Mouse (Mus musculus): Measurements from ENCODE around the gene Mapkapk5. TPM values are rescaled to one million over a fixed set of nuclear protein-coding genes. Genes with fewer than 3 reads are reported as not detected.
A peak's percentile ranks its signal among the peaks of the same experiment; 100 is the strongest.

Mapkapk5 gene
- polyA plus RNA-seq, 1 experiment from 2014 or later = 54.5 TPM

DNA sequence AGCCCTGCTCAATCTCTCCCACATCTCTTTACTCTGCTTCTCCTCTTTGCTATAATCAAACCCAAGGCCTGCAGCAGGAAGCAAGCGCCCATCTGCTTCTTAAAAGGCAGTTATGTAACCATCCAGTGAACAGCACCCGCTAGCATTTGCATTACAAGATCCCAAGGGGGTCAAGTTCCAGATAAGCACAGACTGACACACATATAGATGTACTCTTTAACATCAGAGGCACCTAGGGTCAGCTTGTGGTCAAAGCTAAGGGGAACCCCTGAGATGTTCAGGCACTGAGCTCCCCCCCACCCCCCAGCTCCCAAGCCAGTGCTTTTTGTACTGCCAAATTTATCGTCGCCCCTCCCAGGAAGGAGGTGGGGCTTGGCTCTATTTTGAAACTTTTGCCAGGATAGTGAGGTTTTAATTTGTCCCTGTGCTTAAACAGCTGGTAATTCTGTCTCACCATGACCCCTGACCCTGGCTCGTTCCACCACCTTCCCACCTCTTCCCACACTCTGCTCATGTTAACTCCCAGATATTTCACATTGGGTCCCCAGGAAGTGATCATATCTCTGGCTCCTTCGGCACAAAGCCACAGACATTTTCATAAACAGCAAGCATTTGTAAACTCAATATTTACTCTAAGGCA, 40.8 kb upstream of the Mapkapk5 start:
- Histone ChIP-seq H3K9me3 (ENCODE audit: control insufficient read depth, low read length) (no peaks in the 10 kb centered on the region), H3K36me3 (ENCODE audit: control insufficient read depth, insufficient read depth, low read length) (no peaks in the 10 kb centered on the region), H3K27ac (replicated peaks; ENCODE audit: low read depth, low read length) (no peak overlapping the region), H3K9ac (ENCODE audit: low read length) (no peak overlapping the region), H3K4me1 (ENCODE audit: control insufficient read depth, insufficient read depth, low read length) (peaks cover 4% of the 10 kb centered on the region; the same call in 1 of the 2 replicates), H3K4me2 (ENCODE audit: low read depth, severe bottlenecking) (no peak overlapping the region), H3K27me3 (ENCODE audit: control insufficient read depth, insufficient read depth, low read length) (no peaks in the 10 kb centered on the region), H3K4me3 (ENCODE audit: low read depth, low read length) (no peak overlapping the region)
- WGBS = 67% methylated on average over 6 of the region's 6 CpGs
- DNase-seq (ENCODE audit: low spot score) (no peak), ATAC-seq (ENCODE audit: insufficient number of reproducible peaks, low FRiP score, low TSS enrichment, low read depth) (no peak)

DNA sequence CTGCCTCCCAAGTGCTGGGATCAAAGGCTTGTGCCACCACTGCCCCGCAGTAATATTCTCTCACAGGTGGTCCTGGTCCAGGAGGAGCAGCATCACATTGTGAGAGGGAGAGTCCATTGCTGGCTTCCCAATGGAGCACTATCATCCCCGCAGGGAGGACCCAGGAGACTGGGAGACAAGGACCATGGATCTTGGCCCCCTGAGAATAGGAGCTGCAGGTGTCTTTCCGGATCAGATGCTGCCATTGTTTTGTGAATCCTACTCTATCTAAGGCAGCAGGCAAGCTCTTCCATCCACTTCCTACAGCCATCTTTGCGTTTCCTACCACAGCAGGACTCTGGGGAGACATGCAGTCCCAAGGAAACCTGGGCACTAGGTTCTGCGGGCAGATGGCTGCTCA, 40.0 kb upstream of the Mapkapk5 start:
- DNase-seq (ENCODE audit: low spot score) = no peak
- WGBS = 94% methylated on average over 5 of the region's 5 CpGs

DNA sequence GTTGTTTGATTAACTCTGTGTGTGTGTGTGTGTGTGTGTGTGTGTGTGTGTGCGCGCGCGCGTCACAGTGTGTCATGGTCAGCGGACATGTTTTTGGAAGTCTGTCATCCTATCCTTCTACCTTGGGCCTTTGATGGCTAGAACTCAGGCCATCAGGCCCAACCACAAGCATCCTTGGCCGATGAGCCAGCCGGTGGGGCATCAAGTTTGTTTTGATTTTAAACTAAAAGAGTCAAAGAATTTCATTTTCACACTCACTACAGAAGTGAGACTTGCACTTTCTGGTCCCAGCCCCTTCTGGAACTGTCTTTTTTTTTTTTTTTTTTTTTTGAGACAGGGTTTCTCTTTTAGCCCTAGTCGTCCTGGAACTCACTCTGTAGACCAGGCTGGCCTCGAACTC, 39.3 kb upstream of the Mapkapk5 start:
- no peak overlapping the region for H3K9ac ChIP-seq (ENCODE audit: low read length)
- H3K4me1 ChIP-seq (ENCODE audit: control insufficient read depth, insufficient read depth, low read length) = peaks cover 4% of the 10 kb centered on the region; the same call in 1 of the 2 replicates
- no peaks in the 10 kb centered on the region for H3K9me3 ChIP-seq (ENCODE audit: control insufficient read depth, low read length)
- DNase-seq (ENCODE audit: low spot score) (no peak), ATAC-seq (ENCODE audit: insufficient number of reproducible peaks, low FRiP score, low TSS enrichment, low read depth) (no peak)
- H3K4me2 ChIP-seq (ENCODE audit: low read depth, severe bottlenecking) = no peak overlapping the region
- no peaks in the 10 kb centered on the region for H3K27me3 ChIP-seq (ENCODE audit: control insufficient read depth, insufficient read depth, low read length)
- no peak overlapping the region for H3K27ac ChIP-seq (replicated peaks; ENCODE audit: low read depth, low read length)
- WGBS = 93% methylated on average over 10 of the region's 10 CpGs
- H3K4me3 ChIP-seq (ENCODE audit: low read depth, low read length) = no peak overlapping the region
- no peaks in the 10 kb centered on the region for H3K36me3 ChIP-seq (ENCODE audit: control insufficient read depth, insufficient read depth, low read length)

More for the DNA sequence above, 40.0 kb upstream of the Mapkapk5 start:
- no peak overlapping the region for H3K4me2 ChIP-seq (ENCODE audit: low read depth, severe bottlenecking)
- no peak for ATAC-seq (ENCODE audit: insufficient number of reproducible peaks, low FRiP score, low TSS enrichment, low read depth)
- H3K4me1 ChIP-seq (ENCODE audit: control insufficient read depth, insufficient read depth, low read length) = peaks cover 4% of the 10 kb centered on the region; the same call in 1 of the 2 replicates
- H3K4me3 ChIP-seq (ENCODE audit: low read depth, low read length) = no peak overlapping the region
- no peak overlapping the region for H3K9ac ChIP-seq (ENCODE audit: low read length)
- no peaks in the 10 kb centered on the region for H3K27me3 ChIP-seq (ENCODE audit: control insufficient read depth, insufficient read depth, low read length)
- no peaks in the 10 kb centered on the region for H3K36me3 ChIP-seq (ENCODE audit: control insufficient read depth, insufficient read depth, low read length)
- H3K9me3 ChIP-seq (ENCODE audit: control insufficient read depth, low read length) = no peaks in the 10 kb centered on the region
- H3K27ac ChIP-seq (replicated peaks; ENCODE audit: low read depth, low read length) = no peak overlapping the region

DNA sequence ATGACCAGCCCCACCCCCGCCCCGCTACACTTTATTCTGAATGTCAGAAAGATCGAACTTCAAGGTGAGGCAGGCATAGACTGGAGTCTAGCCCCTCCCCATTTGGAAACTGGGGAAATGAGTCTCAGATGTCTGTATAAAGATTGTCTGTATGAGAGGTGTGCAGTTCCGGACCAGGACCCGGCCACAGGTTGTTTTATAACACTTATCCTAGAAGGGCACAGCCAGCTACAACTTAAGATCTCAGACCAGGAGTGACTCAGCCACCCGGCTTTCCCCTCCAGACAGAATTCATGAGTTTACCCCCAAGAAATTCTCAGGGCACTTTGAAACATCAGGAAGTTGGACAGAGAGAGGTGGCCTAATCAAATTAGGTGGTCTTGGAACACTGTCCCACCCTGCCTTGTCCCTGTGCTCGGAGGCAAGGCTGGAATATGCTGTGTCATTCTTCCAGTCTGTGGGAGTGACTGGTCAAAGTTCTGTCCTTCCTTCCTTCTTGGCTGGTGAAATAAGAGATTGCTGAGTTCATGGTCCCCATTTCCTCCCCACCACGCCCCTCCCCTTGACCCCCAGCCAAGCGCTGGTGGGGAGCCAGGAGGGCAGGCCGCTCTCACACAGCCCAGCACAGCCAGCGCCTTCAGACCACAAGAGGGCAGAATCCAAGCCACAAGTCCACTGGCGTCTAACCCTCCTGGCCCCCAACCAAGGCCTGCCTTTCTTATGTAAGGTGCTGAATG, 38.2 kb upstream of the Mapkapk5 start:
- Histone ChIP-seq H3K36me3 (ENCODE audit: control insufficient read depth, insufficient read depth, low read length) (peaks cover 5% of the 10 kb centered on the region; the same call in 1 of the 2 replicates), H3K27me3 (ENCODE audit: control insufficient read depth, insufficient read depth, low read length) (no peaks in the 10 kb centered on the region), H3K9me3 (ENCODE audit: control insufficient read depth, low read length) (no peaks in the 10 kb centered on the region), H3K9ac (ENCODE audit: low read length) (no peak overlapping the region), H3K4me1 (ENCODE audit: control insufficient read depth, insufficient read depth, low read length) (peaks cover 4% of the 10 kb centered on the region; the same call in 1 of the 2 replicates), H3K4me3 (ENCODE audit: low read depth, low read length) (no peak overlapping the region), H3K27ac (replicated peaks; ENCODE audit: low read depth, low read length) (no peak overlapping the region), H3K4me2 (ENCODE audit: low read depth, severe bottlenecking) (no peak overlapping the region)
- peak; percentile 47 for DNase-seq (ENCODE audit: low spot score)
- WGBS = 57% methylated on average over 12 of the region's 12 CpGs
- ATAC-seq (ENCODE audit: insufficient number of reproducible peaks, low FRiP score, low TSS enrichment, low read depth) = no peak

DNA sequence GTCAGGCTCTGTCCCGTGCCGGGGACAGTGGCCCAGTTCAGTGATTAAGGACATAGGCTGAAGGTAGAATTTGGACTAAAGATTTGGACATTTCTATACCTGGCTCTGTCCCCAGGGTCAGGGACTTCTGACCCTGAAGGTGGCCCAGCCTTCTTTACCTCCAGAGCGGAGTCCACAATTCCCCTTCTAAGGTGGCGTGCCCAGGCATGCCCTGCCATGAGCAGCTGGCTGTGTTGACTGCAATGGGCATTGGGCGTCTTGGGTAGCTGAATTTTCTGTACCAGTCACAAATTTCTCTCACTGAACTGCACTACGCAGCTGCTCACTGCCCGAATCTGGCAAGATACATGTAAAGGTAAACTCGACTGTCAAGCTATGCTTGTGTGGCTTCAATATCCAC, 36.2 kb upstream of the Mapkapk5 start:
- Histone ChIP-seq H3K4me3 (ENCODE audit: low read depth, low read length) (no peak overlapping the region), H3K27me3 (ENCODE audit: control insufficient read depth, insufficient read depth, low read length) (no peaks in the 10 kb centered on the region), H3K27ac (replicated peaks; ENCODE audit: low read depth, low read length) (no peak overlapping the region), H3K4me2 (ENCODE audit: low read depth, severe bottlenecking) (no peak overlapping the region), H3K4me1 (ENCODE audit: control insufficient read depth, insufficient read depth, low read length) (peaks cover 4% of the 10 kb centered on the region; the same call in 1 of the 2 replicates), H3K36me3 (ENCODE audit: control insufficient read depth, insufficient read depth, low read length) (peaks cover 5% of the 10 kb centered on the region; the same call in 1 of the 2 replicates), H3K9ac (ENCODE audit: low read length) (no peak overlapping the region), H3K9me3 (ENCODE audit: control insufficient read depth, low read length) (no peaks in the 10 kb centered on the region)
- no peak for DNase-seq (ENCODE audit: low spot score)
- no peak for ATAC-seq (ENCODE audit: insufficient number of reproducible peaks, low FRiP score, low TSS enrichment, low read depth)
- 90% methylated on average over 8 of the region's 8 CpGs for WGBS

DNA sequence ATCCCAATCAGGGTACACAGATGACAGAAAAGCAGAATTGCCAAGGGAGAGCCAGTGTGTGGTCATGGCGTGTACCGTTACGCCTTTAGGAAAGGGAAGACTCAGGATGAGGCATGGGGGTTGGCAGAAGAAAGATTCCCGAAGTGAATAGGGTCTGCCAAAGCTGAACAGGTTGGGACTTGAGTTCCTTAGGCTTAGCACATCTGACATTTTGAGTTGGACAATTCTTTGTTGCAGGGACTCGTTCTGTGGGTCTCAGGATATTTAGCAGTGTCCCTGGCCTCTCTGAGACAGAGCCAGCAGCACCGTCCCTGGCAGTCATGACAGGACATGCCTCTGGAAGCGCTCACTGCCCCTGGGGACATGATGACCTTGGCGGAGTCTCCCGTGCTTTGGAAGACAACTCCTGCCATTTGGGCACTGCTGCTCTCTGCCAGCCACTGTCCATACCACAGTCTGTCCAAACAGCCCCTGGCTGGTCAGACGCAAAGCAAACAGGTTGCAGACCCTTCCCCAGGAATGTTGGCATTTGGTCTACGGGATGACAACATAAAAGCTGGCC, 31.3 kb upstream of the Mapkapk5 start:
- ATAC-seq (ENCODE audit: insufficient number of reproducible peaks, low FRiP score, low TSS enrichment, low read depth) = no peak
- peaks cover 17% of the 10 kb centered on the region for H3K36me3 ChIP-seq (ENCODE audit: control insufficient read depth, insufficient read depth, low read length)
- no peak overlapping the region for H3K4me3 ChIP-seq (ENCODE audit: low read depth, low read length)
- H3K4me2 ChIP-seq (ENCODE audit: low read depth, severe bottlenecking) = no peak overlapping the region
- H3K27ac ChIP-seq (replicated peaks; ENCODE audit: low read depth, low read length) = no peak overlapping the region
- no peak overlapping the region for H3K9ac ChIP-seq (ENCODE audit: low read length)
- no peaks in the 10 kb centered on the region for H3K9me3 ChIP-seq (ENCODE audit: control insufficient read depth, low read length)
- no peak for DNase-seq (ENCODE audit: low spot score)
- H3K27me3 ChIP-seq (ENCODE audit: control insufficient read depth, insufficient read depth, low read length) = no peaks in the 10 kb centered on the region
- no peaks in the 10 kb centered on the region for H3K4me1 ChIP-seq (ENCODE audit: control insufficient read depth, insufficient read depth, low read length)
- WGBS = 84% methylated on average over 11 of the region's 11 CpGs

DNA sequence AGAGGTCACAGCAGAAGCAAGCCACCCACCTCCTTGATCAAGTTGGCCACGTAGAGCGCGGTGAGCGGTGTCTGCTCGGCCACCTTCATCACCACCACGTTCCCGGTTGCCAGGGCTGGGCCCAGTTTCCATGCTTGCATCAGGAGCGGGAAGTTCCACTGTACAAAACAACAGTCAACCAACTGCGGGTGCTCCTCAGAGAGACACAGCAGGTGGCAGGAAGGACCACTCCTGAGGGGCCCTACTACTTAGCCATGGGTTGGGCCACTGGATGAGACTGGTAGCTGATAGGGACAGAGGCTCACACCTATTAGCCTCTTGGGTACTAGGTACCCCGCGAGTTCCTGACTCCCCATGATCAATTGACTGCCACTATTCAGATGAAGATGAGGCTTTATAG, 30.2 kb upstream of the Mapkapk5 start:
- ATAC-seq (ENCODE audit: insufficient number of reproducible peaks, low FRiP score, low TSS enrichment, low read depth) = no peak
- Histone ChIP-seq H3K27ac (replicated peaks; ENCODE audit: low read depth, low read length) (no peak overlapping the region), H3K36me3 (ENCODE audit: control insufficient read depth, insufficient read depth, low read length) (peaks cover 17% of the 10 kb centered on the region), H3K4me1 (ENCODE audit: control insufficient read depth, insufficient read depth, low read length) (no peaks in the 10 kb centered on the region), H3K9me3 (ENCODE audit: control insufficient read depth, low read length) (no peaks in the 10 kb centered on the region), H3K9ac (ENCODE audit: low read length) (no peak overlapping the region), H3K27me3 (ENCODE audit: control insufficient read depth, insufficient read depth, low read length) (no peaks in the 10 kb centered on the region), H3K4me2 (ENCODE audit: low read depth, severe bottlenecking) (no peak overlapping the region), H3K4me3 (ENCODE audit: low read depth, low read length) (no peak overlapping the region)
- no peak for DNase-seq (ENCODE audit: low spot score)
- WGBS = 88% methylated on average over 11 of the region's 11 CpGs

DNA sequence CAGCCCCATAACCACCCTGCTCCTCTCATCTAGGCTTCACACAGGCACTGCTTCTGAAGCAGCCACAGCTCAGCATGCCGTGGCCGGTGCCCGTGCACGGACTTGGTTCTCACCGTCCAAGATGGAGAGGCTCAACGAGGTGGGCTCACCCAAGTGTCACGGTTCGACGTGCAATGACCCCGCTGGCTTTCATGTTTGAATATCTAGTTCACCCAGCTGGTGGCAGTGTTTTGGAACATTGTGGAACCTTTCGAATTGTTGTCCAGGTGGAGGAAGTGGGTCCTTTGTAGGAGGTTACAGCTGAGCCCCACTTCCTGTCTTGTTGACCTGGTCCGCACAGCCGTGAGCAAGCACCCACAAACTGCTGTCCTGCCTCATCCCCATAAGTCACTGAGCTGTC, 28.4 kb upstream of the Mapkapk5 start:
- 90% methylated on average over 13 of the region's 13 CpGs for WGBS

More for the DNA sequence above, 28.4 kb upstream of the Mapkapk5 start:
- Histone ChIP-seq H3K4me1 (ENCODE audit: control insufficient read depth, insufficient read depth, low read length) (no peaks in the 10 kb centered on the region), H3K27me3 (ENCODE audit: control insufficient read depth, insufficient read depth, low read length) (no peaks in the 10 kb centered on the region), H3K4me2 (ENCODE audit: low read depth, severe bottlenecking) (no peak overlapping the region), H3K9me3 (ENCODE audit: control insufficient read depth, low read length) (no peaks in the 10 kb centered on the region), H3K36me3 (ENCODE audit: control insufficient read depth, insufficient read depth, low read length) (peaks cover 18% of the 10 kb centered on the region), H3K9ac (ENCODE audit: low read length) (no peak overlapping the region), H3K4me3 (ENCODE audit: low read depth, low read length) (no peak overlapping the region), H3K27ac (replicated peaks; ENCODE audit: low read depth, low read length) (no peak overlapping the region)
- DNase-seq (ENCODE audit: low spot score) = no peak
- ATAC-seq (ENCODE audit: insufficient number of reproducible peaks, low FRiP score, low TSS enrichment, low read depth) = no peak
